Mouse (Mus musculus) kidney, adult 2 months (tissue): ENCODE measurements at regions not wholly inside any gene's neighbourhood (a gene's known extent, or its start where the extent isn't known, plus 50 kb on each side); places are given as distances from the start of the nearest gene placed in this dataset.

Experiments
- CTCF ChIP-seq: fragments of 200-500 bp; conservative IDR thresholded peaks from 2 replicates; pipeline ENCODE4 v1.5.1; 2011; ENCODE audit warnings: low read depth, mild to moderate bottlenecking, control low read depth, low read length, moderate library complexity, mixed read lengths; ENCODE audit not compliant: insufficient read depth, insufficient read length
- POLR2A ChIP-seq: fragments of 200-500 bp; IDR thresholded peaks from one replicate; pipeline ENCODE4 v1.6.1; 2011; ENCODE audit warnings: low read depth, low read length, control low read depth

- no peak for TF ChIP-seq POLR2A
- no peak for TF ChIP-seq CTCF
Measured at GRCm38 (mm10) chr8:103830416-103830815, 271.0 kb upstream of the Cdh5 start.
